9 mouse cellular contexts compared by ENCODE assay signal in genomic region chr1:174999265-175000200, GRCm38 (mm10).
DNase-seq lines count a peak whose midpoint lies in the region; ATAC-seq and TF ChIP-seq lines count a peak whose summit lies in the region.
"Had no signal": no experiment of that assay in that cellular context is flagged by ENCODE, and none has a peak within 500 bp of the region (broad histone marks: within the 10 kb centered on the region; RNA-seq: fewer than 3 reads in every experiment).

No protein-coding gene starts in this region.

- TF ChIP-seq CTCF in brain, embryonic 14.5 days (IDR thresholded peaks at IDR 0.05; ENCODE audit: borderline replicate concordance, extremely low read depth, insufficient read depth, insufficient read length): peak; percentile 71; the same call in 1 of the 2 replicates
- TF ChIP-seq CTCF in lung, embryonic 14.5 days (IDR thresholded peaks at IDR 0.05; ENCODE audit: low read depth): peak; percentile 75

- H3K9me3 ChIP-seq in lung, embryonic 14.5 days (ENCODE audit: low read depth, low read length): no peaks in the 10 kb centered on the region
- H3K9me3 ChIP-seq: embryonic facial prominence, embryonic 12.5 days; megakaryocyte, embryonic 14.5 days had no signal

- H3K4me3 ChIP-seq in lung, embryonic 14.5 days (ENCODE audit: low read depth, low read length): no peak overlapping the region
- H3K4me3 ChIP-seq: embryonic facial prominence, embryonic 12.5 days; megakaryocyte, embryonic 14.5 days had no signal

- 42% methylated on average over 8 of the region's 8 CpGs for WGBS in lung, embryonic 14.5 days

- no peak overlapping the region for H3K27ac ChIP-seq in lung, embryonic 14.5 days (ENCODE audit: low read depth)
- H3K27ac ChIP-seq: embryonic facial prominence, embryonic 12.5 days had no signal

- no peak overlapping the region for H3K4me2 ChIP-seq in lung, embryonic 14.5 days
- H3K4me2 ChIP-seq: embryonic facial prominence, embryonic 12.5 days had no signal

- no peaks in the 10 kb centered on the region for H3K4me1 ChIP-seq in lung, embryonic 14.5 days (ENCODE audit: insufficient read depth)
- H3K4me1 ChIP-seq: embryonic facial prominence, embryonic 12.5 days; megakaryocyte, embryonic 14.5 days had no signal

- no peaks in the 10 kb centered on the region for H3K27me3 ChIP-seq in lung, embryonic 14.5 days (ENCODE audit: insufficient read depth, low read length)
- H3K27me3 ChIP-seq: embryonic facial prominence, embryonic 12.5 days; megakaryocyte, embryonic 14.5 days had no signal

- peak; percentile 13 for DNase-seq in ZHBTc4 (ENCODE audit: low read depth, low spot score)
- DNase-seq in brain, embryonic 14.5 days (ENCODE audit: low read depth): peak; percentile 78
- DNase-seq in kidney, postnatal 4 days: peak; percentile 31 to 50
- DNase-seq in lung, embryonic 14.5 days: peak; percentile 72
- peak; percentile 45 for DNase-seq in retina, postnatal 1 day
- DNase-seq in spleen, adult 18-20 months: no peak

- no peaks in the 10 kb centered on the region for H3K36me3 ChIP-seq in lung, embryonic 14.5 days (ENCODE audit: insufficient read depth)
- H3K36me3 ChIP-seq: embryonic facial prominence, embryonic 12.5 days had no signal

- H3K9ac ChIP-seq in lung, embryonic 14.5 days: no peak overlapping the region
- H3K9ac ChIP-seq: embryonic facial prominence, embryonic 12.5 days had no signal

- peak; percentile 96 for ATAC-seq in frontal cortex, adult (ENCODE audit: low TSS enrichment)
- peak; percentile 83 for ATAC-seq in lung, embryonic 14.5 days (ENCODE audit: insufficient read depth)

- TF ChIP-seq POLR2A in brain, embryonic 14.5 days (IDR thresholded peaks at IDR 0.05; ENCODE audit: borderline replicate concordance, extremely low read depth, insufficient read depth, insufficient read length, poor library complexity, severe bottlenecking): no peak

Comparison
In these comparisons a context has a peak if more than half of its experiments do, and no peak if none do; other contexts are left out.
1. DNase-seq: peak in ZHBTc4 (single experiment), brain, embryonic 14.5 days (single experiment), kidney, postnatal 4 days (2 of 2), lung, embryonic 14.5 days (single experiment) and retina, postnatal 1 day (single experiment); none in spleen, adult 18-20 months (0 of 2).